Mouse (Mus musculus) kidney, adult 2 months (tissue): ENCODE measurements around the gene Hdac4.

Source experiments
- CTCF ChIP-seq: fragments of 200-500 bp; conservative IDR thresholded peaks from 2 replicates; pipeline ENCODE4 v1.5.1; 2011; ENCODE audit warnings: low read depth, mild to moderate bottlenecking, control low read depth, low read length, moderate library complexity, mixed read lengths; ENCODE audit not compliant: insufficient read depth, insufficient read length
- POLR2A ChIP-seq: fragments of 200-500 bp; IDR thresholded peaks from one replicate; pipeline ENCODE4 v1.6.1; 2011; ENCODE audit warnings: low read depth, low read length, control low read depth

DNA sequence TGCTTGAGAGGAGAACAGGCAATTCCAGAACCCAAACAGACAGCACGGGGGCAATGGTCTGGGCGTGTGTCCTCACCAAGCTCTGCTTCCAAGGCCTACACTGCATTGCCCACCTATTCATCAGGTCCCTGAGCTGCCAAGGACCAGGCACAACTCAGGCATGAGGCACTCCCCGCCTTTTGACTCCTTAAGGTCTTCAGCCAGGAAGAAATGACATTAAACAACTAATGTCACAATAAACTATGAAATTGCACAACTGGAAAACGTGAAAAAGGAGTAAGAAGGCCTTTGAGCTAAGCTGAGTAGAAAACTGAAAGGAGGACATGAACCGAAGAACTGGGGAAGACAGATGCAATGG is 20.6 kb downstream of the Hdac4 start:
- TF ChIP-seq CTCF (no peak), POLR2A (no peak)
